Mouse (Mus musculus) embryonic facial prominence, embryonic 15.5 days (tissue): ENCODE results near the gene Il2. TPM values are rescaled to one million over a fixed set of nuclear protein-coding genes. Genes with fewer than 3 reads are reported as not detected.

Experiments
- ATAC-seq: fragments of 200-750 bp; cut with Nextera tagmentation; 2 replicates; pipeline ENCODE4 v1.8.0; 2017; ENCODE audit warnings: low read depth, moderate TSS enrichment; ENCODE audit not compliant: insufficient number of reproducible peaks, low FRiP score, low TSS enrichment
- H3K27ac ChIP-seq: fragments of 300-500 bp; sonication (generic); replicated peaks from 2 replicates; pipeline ENCODE4 v1.5.1; 2015; ENCODE audit warnings: mild to moderate bottlenecking, inconsistent platforms
- H3K27me3 ChIP-seq: fragments of 300-500 bp; sonication (generic); 2 replicates; pipeline ENCODE4 v1.6.1; 2015; ENCODE audit warnings: inconsistent platforms
- H3K36me3 ChIP-seq: fragments of 300-500 bp; sonication (generic); 2 replicates; pipeline ENCODE4 v1.6.1; 2015; ENCODE audit warnings: mild to moderate bottlenecking, inconsistent platforms
- H3K4me1 ChIP-seq: fragments of 300-500 bp; sonication (generic); 2 replicates; pipeline ENCODE4 v1.6.1; 2015; ENCODE audit warnings: inconsistent platforms
- H3K4me2 ChIP-seq: fragments of 300-500 bp; sonication (generic); replicated peaks from 2 replicates; pipeline ENCODE4 v1.6.1; 2015; ENCODE audit warnings: mild to moderate bottlenecking, inconsistent platforms
- H3K4me3 ChIP-seq: fragments of 300-500 bp; sonication (generic); replicated peaks from 2 replicates; pipeline ENCODE4 v1.5.1; 2015; ENCODE audit warnings: mild to moderate bottlenecking, inconsistent platforms
- H3K9ac ChIP-seq: fragments of 300-500 bp; sonication (generic); 2 replicates; pipeline ENCODE4 v1.6.1; 2015; ENCODE audit warnings: inconsistent platforms
- H3K9me3 ChIP-seq: fragments of 300-500 bp; sonication (generic); replicated peaks from 2 replicates; pipeline ENCODE4 v1.6.1; 2016; ENCODE audit warnings: inconsistent platforms
- WGBS: fragments of 180-500 bp; shearing (Covaris S2); methylation state at CpG from one replicate; pipeline ENCODE4 v1.1.7; 2015; 5-methylcytosine and 5-hydroxymethylcytosine counted together
- polyA plus RNA-seq: library from polyadenylated mRNA; unstranded; fragments of >200 nt; fragmentation: Nextera tagmentation; extraction: Ambion mirVana; gene quantifications from 2 replicates; pipeline ENCODE4 v1.2.1, GENCODE M21; 2015

Gene Il2
- 0.25 and 0.44 TPM in 2 replicates for polyA plus RNA-seq

- Histone ChIP-seq H3K9ac (no peak within 1 kb of the TSS), H3K9me3 (no peaks in the 10 kb centered on the region), H3K4me2 (no peak within 1 kb of the TSS), H3K27ac (no peak within 1 kb of the TSS), H3K4me1 (peaks cover 9% of the 10 kb centered on the region), H3K4me3 (no peak within 1 kb of the TSS), H3K36me3 (no peaks in the 10 kb centered on the region), H3K27me3 (no peaks in the 10 kb centered on the region)
- 70% methylated on average over 4 of the region's 4 CpGs for WGBS
- ATAC-seq: no peak
These were observed at the start of gene Il2 for GRCm38 (mm10) chr3:37125655-37126054. Gene Il2 (minus strand): TSS chr3:37125959.

DNA sequence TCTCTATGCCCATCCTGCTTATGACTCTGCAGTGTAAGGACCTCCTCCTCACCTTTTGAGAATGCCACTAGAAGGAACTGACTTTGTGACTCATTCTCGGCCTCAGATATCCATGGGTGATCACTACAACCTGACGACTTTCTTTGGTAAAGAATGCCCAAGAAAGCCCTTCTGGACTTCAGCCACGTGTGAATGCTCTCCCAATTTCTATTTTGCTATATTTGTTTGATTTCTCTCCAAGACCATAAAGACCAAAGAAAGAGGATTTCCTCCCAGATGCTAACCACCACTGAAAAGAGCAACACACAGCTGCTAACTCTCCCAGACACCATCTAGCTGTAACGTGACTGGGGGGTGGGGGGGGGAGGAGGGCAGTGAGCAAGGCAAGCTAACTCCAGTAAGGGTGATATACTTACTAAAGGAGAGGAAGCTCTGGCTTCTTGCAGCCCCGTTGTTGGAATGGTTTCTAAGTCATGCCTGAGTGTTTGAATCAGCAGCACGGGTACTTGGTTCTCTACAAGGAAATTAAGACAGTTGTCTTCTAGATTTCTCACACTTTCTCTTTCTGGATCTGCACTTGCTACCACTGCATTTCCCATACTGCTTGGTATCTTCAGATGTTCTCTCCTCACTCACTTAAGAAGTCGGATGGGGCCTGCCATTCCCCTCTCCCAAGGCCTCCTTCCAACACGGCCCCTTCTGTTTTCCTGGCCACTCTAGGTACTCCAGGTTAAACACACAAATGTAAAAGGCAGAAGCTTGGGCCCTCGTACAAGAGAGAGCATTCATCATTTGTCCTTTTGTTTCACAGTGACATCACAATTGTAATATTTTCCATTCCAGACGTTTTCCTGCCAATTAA, 49.2 kb upstream of the Il2 start:
- ATAC-seq: no peak
- Histone ChIP-seq H3K4me2 (no peak overlapping the region), H3K27me3 (no peaks in the 10 kb centered on the region), H3K4me3 (no peak overlapping the region), H3K9ac (no peak overlapping the region), H3K4me1 (no peaks in the 10 kb centered on the region), H3K27ac (no peak overlapping the region), H3K9me3 (no peaks in the 10 kb centered on the region), H3K36me3 (no peaks in the 10 kb centered on the region)
- 65% methylated on average over 10 of the region's 10 CpGs for WGBS

DNA sequence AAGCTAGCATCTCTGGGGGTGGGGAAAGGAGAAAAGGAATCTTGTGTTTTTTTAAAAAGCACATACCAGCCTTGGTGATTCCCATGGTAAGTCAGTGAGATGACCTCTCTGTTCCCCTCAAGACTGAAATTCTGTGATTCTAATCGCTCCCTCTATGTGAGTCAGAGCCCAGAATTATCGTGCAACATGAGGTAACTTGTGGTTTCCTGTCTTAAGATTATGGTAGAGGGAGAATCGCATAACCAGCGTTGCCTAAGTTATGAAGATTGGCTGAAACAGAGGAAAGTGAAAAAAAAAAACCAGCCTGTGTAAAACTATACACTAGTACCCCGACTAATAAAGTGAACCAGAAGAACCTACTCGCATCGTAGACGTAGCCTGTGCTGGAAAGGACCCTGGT, 47.5 kb upstream of the Il2 start:
- Histone ChIP-seq H3K9me3 (no peaks in the 10 kb centered on the region), H3K9ac (no peak overlapping the region), H3K36me3 (no peaks in the 10 kb centered on the region), H3K4me3 (no peak overlapping the region), H3K27me3 (no peaks in the 10 kb centered on the region), H3K4me1 (no peaks in the 10 kb centered on the region), H3K27ac (no peak overlapping the region), H3K4me2 (no peak overlapping the region)
- WGBS: 65% methylated on average over 8 of the region's 8 CpGs
- no peak for ATAC-seq

- ATAC-seq: no peak
- no peak overlapping the region for H3K4me2 ChIP-seq
- H3K9ac ChIP-seq: no peak overlapping the region
- H3K4me3 ChIP-seq: no peak overlapping the region
- no peak overlapping the region for H3K27ac ChIP-seq
- no peaks in the 10 kb centered on the region for H3K4me1 ChIP-seq
- H3K9me3 ChIP-seq: no peaks in the 10 kb centered on the region
- WGBS: 84% methylated on average over 2 of the region's 2 CpGs
- no peaks in the 10 kb centered on the region for H3K36me3 ChIP-seq
- H3K27me3 ChIP-seq: no peaks in the 10 kb centered on the region
These were observed 43.5 kb upstream of the Il2 start for GRCm38 (mm10) chr3:37169283-37169682.

DNA sequence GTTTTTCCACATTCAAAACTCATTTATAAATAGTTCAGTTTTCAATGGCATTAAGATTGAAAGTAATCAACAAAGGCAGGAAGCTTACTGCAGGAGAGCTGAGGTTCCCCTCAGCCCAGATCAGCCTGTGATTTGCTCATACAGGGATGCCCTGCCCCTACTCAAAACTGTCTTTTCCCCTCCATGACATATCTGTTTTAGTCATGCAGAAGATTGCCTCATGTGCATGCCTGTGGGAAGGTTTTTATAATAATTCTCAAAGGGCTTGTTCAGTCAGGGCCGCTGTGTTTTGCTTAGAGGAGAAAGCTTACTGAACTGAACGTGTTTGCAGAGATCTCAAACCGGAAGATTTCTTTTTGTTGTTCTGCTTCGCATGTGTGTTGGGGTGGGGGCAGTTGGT, 35.3 kb upstream of the Il2 start:
- Histone ChIP-seq H3K4me1 (no peaks in the 10 kb centered on the region), H3K9me3 (no peaks in the 10 kb centered on the region), H3K36me3 (no peaks in the 10 kb centered on the region), H3K4me2 (no peak overlapping the region), H3K9ac (no peak overlapping the region), H3K27me3 (no peaks in the 10 kb centered on the region), H3K27ac (no peak overlapping the region), H3K4me3 (no peak overlapping the region)
- 47% methylated on average over 4 of the region's 4 CpGs for WGBS
- no peak for ATAC-seq

GRCm38 (mm10) chr3:37158246-37158645, 32.5 kb upstream of the Il2 start:
- no peaks in the 10 kb centered on the region for H3K4me1 ChIP-seq
- no peak overlapping the region for H3K4me2 ChIP-seq
- no peak for ATAC-seq
- no peaks in the 10 kb centered on the region for H3K27me3 ChIP-seq
- no peaks in the 10 kb centered on the region for H3K36me3 ChIP-seq
- H3K4me3 ChIP-seq: no peak overlapping the region
- WGBS: 75% methylated on average over 3 of the region's 3 CpGs
- H3K9me3 ChIP-seq: no peaks in the 10 kb centered on the region
- H3K9ac ChIP-seq: no peak overlapping the region
- no peak overlapping the region for H3K27ac ChIP-seq

DNA sequence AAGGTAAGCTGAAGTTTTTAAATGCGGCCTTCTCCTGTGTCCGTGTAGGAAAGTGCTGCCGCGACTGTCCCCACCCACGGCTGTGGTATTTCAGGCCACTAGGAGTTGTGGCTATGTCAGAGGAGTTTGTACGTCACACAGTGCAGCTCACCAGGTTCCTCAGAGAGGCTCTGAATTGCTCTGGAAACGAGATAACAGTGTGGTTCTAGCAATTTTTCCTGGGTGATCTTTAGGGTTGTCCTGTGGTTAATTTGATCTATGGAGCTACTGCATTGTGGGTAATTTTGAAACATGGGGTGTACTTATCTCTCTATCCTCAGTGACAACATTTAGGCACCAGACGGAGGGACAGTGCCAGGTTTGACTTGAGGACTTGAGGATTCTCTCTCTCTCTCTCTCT, 31.3 kb upstream of the Il2 start:
- no peak overlapping the region for H3K27ac ChIP-seq
- H3K9ac ChIP-seq: no peak overlapping the region
- ATAC-seq: no peak
- WGBS: 68% methylated on average over 8 of the region's 8 CpGs
- no peaks in the 10 kb centered on the region for H3K27me3 ChIP-seq
- no peak overlapping the region for H3K4me3 ChIP-seq
- H3K4me2 ChIP-seq: no peak overlapping the region
- H3K36me3 ChIP-seq: no peaks in the 10 kb centered on the region
- H3K9me3 ChIP-seq: no peaks in the 10 kb centered on the region
- no peaks in the 10 kb centered on the region for H3K4me1 ChIP-seq

GRCm38 (mm10) chr3:37154396-37154795, 28.6 kb upstream of the Il2 start:
- Histone ChIP-seq H3K4me1 (no peaks in the 10 kb centered on the region), H3K27ac (no peak overlapping the region), H3K4me2 (no peak overlapping the region), H3K27me3 (no peaks in the 10 kb centered on the region), H3K9ac (no peak overlapping the region), H3K4me3 (no peak overlapping the region), H3K9me3 (no peaks in the 10 kb centered on the region), H3K36me3 (no peaks in the 10 kb centered on the region)
- no peak for ATAC-seq
- WGBS: 78% methylated on average over 7 of the region's 7 CpGs

- Histone ChIP-seq H3K4me2 (no peak overlapping the region), H3K4me1 (no peaks in the 10 kb centered on the region), H3K4me3 (no peak overlapping the region), H3K27ac (no peak overlapping the region), H3K9ac (no peak overlapping the region), H3K36me3 (no peaks in the 10 kb centered on the region), H3K9me3 (no peaks in the 10 kb centered on the region), H3K27me3 (no peaks in the 10 kb centered on the region)
- 80% methylated on average over 7 of the region's 7 CpGs for WGBS
- no peak for ATAC-seq
These were observed 27.2 kb upstream of the Il2 start for GRCm38 (mm10) chr3:37153004-37153403.

- H3K9me3 ChIP-seq: no peaks in the 10 kb centered on the region
- H3K4me2 ChIP-seq: no peak overlapping the region
- 80% methylated on average over 10 of the region's 10 CpGs for WGBS
- H3K27me3 ChIP-seq: no peaks in the 10 kb centered on the region
- H3K9ac ChIP-seq: no peak overlapping the region
- no peak overlapping the region for H3K4me3 ChIP-seq
- H3K4me1 ChIP-seq: no peaks in the 10 kb centered on the region
- no peaks in the 10 kb centered on the region for H3K36me3 ChIP-seq
- no peak for ATAC-seq
- H3K27ac ChIP-seq: no peak overlapping the region
These were observed 26.5 kb upstream of the Il2 start for GRCm38 (mm10) chr3:37152274-37152673.

GRCm38 (mm10) chr3:37146810-37147209, 21.1 kb upstream of the Il2 start:
- H3K4me3 ChIP-seq: no peak overlapping the region
- no peaks in the 10 kb centered on the region for H3K4me1 ChIP-seq
- no peaks in the 10 kb centered on the region for H3K27me3 ChIP-seq
- H3K27ac ChIP-seq: no peak overlapping the region
- no peaks in the 10 kb centered on the region for H3K9me3 ChIP-seq
- H3K4me2 ChIP-seq: no peak overlapping the region
- no peak for ATAC-seq
- no peak overlapping the region for H3K9ac ChIP-seq
- 78% methylated on average over 7 of the region's 7 CpGs for WGBS
- H3K36me3 ChIP-seq: no peaks in the 10 kb centered on the region

- Histone ChIP-seq H3K9me3 (no peaks in the 10 kb centered on the region), H3K9ac (no peak overlapping the region), H3K36me3 (no peaks in the 10 kb centered on the region), H3K4me2 (no peak overlapping the region), H3K27ac (no peak overlapping the region), H3K4me3 (no peak overlapping the region), H3K27me3 (no peaks in the 10 kb centered on the region), H3K4me1 (no peaks in the 10 kb centered on the region)
- 33% methylated on average over 8 of the region's 8 CpGs for WGBS
- no peak for ATAC-seq
These were observed 20.6 kb upstream of the Il2 start for GRCm38 (mm10) chr3:37146406-37146805.
